Mouse (Mus musculus) macrophage (primary cell): ENCODE data around the gene Rergl. TPM values are rescaled to one million over a fixed set of nuclear protein-coding genes. Genes with fewer than 3 reads are reported as not detected.

Experiments used
- H3K27ac ChIP-seq: fragments of 350-480 bp; formaldehyde crosslinking; 2 replicates; pipeline ENCODE4 v1.9.0; 2021
- H3K36me3 ChIP-seq: fragments of 350-480 bp; formaldehyde crosslinking; 2 replicates; pipeline ENCODE4 v1.9.0; 2021; ENCODE audit errors: inconsistent target
- H3K4me3 ChIP-seq: fragments of 350-480 bp; formaldehyde crosslinking; 2 replicates; pipeline ENCODE4 v1.9.0; 2021; ENCODE audit errors: inconsistent target
- H3K79me2 ChIP-seq: fragments of 350-480 bp; formaldehyde crosslinking; 2 replicates; pipeline ENCODE4 v1.9.0; 2021; ENCODE audit errors: inconsistent target
- WGBS: methylation state at CpG from one replicate; pipeline ENCODE4 v1.1.7; 2026; ENCODE audit warnings: inconsistent platforms; ENCODE audit not compliant: missing documents; 5-methylcytosine and 5-hydroxymethylcytosine counted together
- polyA plus RNA-seq: library from polyadenylated mRNA; stranded (reverse); fragments of 250-400 nt; gene quantifications from 3 replicates; pipeline ENCODE4 v1.2.4, GENCODE M21; 2018; ENCODE audit warnings: inconsistent platforms
- total RNA-seq, 78 experiments: library from RNA; depleted of rRNA; stranded (reverse); fragments of 250-400 nt; gene quantifications; 1 replicate in 9 of 78; 2 replicates in 24 of 78; 3 replicates in 43 of 78; 4 replicates in 2 of 78; pipeline ENCODE4 v1.2.4; 2018; ENCODE audit warnings: inconsistent platforms in 56 of 78

Rergl gene
- not detected for total RNA-seq (2018; cell fraction: chromatin; rRNA removed)
- total RNA-seq (2018; cell fraction: cytosol; rRNA removed), result not detected
- not detected for total RNA-seq (2018; cell fraction: nucleus; rRNA removed)
- not detected in 3 replicates for polyA plus RNA-seq

DNA sequence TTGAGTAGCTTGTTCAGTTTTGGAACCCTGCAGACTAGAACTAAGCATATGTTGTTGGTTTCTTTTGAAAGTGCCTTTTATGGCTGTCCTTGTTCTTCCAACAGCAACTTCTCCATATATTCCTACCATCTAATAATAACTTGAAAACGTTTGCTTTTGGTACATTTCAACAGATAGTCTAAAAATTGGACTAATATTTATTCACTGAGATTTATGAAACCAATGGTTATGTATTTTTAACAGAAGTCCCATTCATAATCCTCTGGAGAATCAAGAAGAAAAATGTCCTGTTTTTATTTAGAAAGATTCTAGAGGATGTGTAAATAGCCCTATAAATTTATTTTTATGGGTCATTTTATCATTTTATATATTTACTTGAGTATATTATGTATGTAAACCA, at the start of gene Rergl:
Rergl (minus strand) TSS at position 101 of the 400 bp plus-strand sequence.
- Histone ChIP-seq H3K4me3 (no peak within 1 kb of the TSS), H3K36me3 (no peaks in the 10 kb centered on the region), H3K27ac (no peak within 1 kb of the TSS), H3K79me2 (no peaks in the 10 kb centered on the region)
- WGBS, result 43% methylated on average over 1 of the region's 1 CpGs

DNA sequence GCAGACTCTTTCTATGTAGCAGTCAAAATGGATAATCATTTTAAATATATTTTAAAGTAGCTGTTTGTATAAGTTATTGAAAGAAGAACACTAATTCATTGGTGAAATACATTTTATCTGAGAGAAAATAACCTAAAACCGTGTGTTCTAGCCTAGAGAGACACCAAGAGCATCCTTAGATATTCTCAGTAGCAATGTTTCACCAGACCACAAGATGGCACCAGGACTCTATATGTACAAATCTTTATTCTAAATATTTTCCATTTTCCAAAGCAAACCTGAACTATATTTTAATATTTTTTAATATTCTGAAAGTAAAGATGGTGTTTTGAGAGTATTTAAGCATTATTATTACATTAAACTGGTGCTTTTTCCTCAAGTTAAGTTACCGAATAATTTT, 36.7 kb upstream of the Rergl start:
- no peak overlapping the region for H3K27ac ChIP-seq
- H3K36me3 ChIP-seq, result no peaks in the 10 kb centered on the region
- WGBS, result 70% methylated on average over 2 of the region's 2 CpGs
- H3K4me3 ChIP-seq, result no peak overlapping the region
- no peaks in the 10 kb centered on the region for H3K79me2 ChIP-seq

DNA sequence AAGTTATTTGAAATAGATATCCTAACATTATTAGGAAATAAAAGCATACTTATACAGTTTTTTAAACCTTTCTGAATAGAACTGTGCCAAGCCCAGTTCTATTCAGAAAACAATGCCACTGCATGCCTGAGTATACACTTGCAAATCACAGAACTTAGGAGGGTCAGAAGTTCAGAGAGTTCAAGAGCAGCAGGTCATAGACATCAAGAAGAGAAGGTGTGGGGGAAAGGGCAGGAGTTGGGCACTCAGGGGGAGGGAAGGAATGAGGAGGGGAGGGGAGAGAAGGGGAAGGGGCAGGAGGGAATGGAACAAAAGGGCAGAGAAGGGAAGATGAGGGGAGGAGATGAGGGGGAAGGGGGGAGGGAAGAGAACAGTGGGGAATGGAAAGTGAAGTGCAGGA, 23.6 kb upstream of the Rergl start:
- no peak overlapping the region for H3K27ac ChIP-seq
- H3K79me2 ChIP-seq, result no peaks in the 10 kb centered on the region
- no peaks in the 10 kb centered on the region for H3K36me3 ChIP-seq
- H3K4me3 ChIP-seq, result no peak overlapping the region

DNA sequence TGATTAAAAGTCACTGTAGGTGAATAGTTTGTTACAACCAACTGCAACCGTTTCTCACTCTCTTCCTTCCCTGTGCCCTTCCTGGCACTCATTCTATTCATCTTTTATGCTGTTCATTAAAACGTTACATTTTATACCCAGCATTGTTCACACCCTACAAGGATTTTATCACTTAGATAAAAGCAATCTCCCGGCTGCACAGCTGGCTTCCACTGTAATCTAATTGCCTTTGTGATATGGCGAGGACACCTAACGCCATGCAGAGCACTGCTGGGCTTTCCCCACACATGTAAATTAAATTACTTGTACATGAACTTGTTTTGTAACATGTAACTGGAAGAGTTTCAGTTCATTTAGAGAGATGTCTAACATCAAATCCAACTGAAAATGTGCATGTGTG, 22.5 kb upstream of the Rergl start:
- WGBS, result 75% methylated on average over 5 of the region's 5 CpGs
- Histone ChIP-seq H3K4me3 (no peak overlapping the region), H3K27ac (no peak overlapping the region), H3K36me3 (no peaks in the 10 kb centered on the region), H3K79me2 (no peaks in the 10 kb centered on the region)

DNA sequence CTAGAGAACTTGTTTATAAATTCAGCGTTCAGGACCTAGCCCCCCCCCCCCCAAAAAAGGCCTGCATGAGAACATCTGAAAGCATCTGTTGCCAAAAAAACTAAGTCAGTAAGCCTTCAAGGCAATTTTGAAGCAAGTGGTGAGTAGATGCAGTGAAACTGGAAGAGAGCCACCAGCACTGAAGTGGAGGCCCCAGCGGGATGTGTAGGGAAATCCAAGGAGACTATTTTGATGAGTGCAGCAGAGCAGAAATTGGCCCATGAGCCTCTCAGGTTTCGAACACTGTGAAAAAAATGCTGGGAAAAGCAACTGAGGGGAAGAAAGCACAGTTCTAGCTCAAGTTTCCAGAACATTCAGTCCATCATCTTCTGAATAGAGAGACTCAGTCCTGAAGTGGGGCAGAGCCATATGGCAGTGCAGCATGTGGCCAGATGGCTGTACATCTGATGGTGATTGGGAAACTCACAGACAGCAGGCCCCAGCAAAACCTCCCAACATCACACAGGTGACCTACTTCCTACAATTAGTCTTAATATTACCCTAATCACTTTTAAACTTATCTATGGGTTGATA, 13.2 kb upstream of the Rergl start:
- Histone ChIP-seq H3K4me3 (no peak overlapping the region), H3K79me2 (no peaks in the 10 kb centered on the region), H3K36me3 (no peaks in the 10 kb centered on the region), H3K27ac (no peak overlapping the region)
- WGBS, result 70% methylated on average over 3 of the region's 3 CpGs

- H3K36me3 ChIP-seq, result no peaks in the 10 kb centered on the region
- no peak overlapping the region for H3K4me3 ChIP-seq
- H3K79me2 ChIP-seq, result no peaks in the 10 kb centered on the region
- H3K27ac ChIP-seq, result no peak overlapping the region
Measured at GRCm38 (mm10) chr6:139479730-139480129, 22.0 kb downstream of the Rergl start.

DNA sequence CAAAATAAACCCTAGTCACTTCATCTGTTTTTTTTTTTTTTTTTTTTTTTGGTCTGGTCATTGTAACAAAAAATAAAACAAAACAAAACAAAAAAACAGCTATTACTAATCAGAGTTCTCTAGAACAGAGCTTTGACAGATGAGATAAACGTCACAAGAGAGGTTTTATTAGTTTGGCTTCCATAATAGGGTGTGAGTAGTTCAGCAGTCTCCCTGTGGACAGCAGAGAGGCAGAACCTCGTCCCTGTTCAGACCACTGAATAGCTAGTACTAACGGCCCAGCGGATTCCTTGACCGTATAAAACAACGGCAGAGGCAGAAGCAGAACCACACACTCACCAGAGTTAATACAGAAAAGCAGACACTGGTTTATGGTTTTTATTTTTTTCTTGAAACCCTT, 36.8 kb downstream of the Rergl start:
- 78% methylated on average over 6 of the region's 6 CpGs for WGBS
- no peaks in the 10 kb centered on the region for H3K79me2 ChIP-seq
- no peak overlapping the region for H3K4me3 ChIP-seq
- no peak overlapping the region for H3K27ac ChIP-seq
- no peaks in the 10 kb centered on the region for H3K36me3 ChIP-seq

- Histone ChIP-seq H3K27ac (no peak overlapping the region), H3K36me3 (no peaks in the 10 kb centered on the region), H3K79me2 (no peaks in the 10 kb centered on the region), H3K4me3 (no peak overlapping the region)
- 70% methylated on average over 2 of the region's 2 CpGs for WGBS
Measured at GRCm38 (mm10) chr6:139464292-139464691, 37.5 kb downstream of the Rergl start.

DNA sequence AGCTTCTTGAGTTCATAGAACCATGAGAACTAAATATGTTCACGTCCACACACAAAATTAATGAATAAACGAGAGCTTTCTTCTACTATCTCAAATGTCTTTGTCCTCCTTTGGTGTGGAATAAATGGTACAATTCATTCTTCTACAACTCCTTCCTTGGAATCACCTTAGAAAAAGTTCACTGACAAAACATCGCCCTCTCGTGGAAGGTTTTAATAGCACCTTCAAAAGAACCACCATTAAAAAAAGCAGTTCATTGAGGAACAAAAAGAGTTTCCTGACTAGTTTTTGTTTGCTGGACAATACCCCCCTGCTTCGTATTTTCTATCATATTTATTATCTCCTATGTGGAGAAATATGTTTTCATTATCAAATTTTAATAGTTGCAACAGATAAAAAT, 40.7 kb downstream of the Rergl start:
- Histone ChIP-seq H3K27ac (no peak overlapping the region), H3K79me2 (no peaks in the 10 kb centered on the region), H3K4me3 (no peak overlapping the region), H3K36me3 (no peaks in the 10 kb centered on the region)
- 43% methylated on average over 5 of the region's 5 CpGs for WGBS

DNA sequence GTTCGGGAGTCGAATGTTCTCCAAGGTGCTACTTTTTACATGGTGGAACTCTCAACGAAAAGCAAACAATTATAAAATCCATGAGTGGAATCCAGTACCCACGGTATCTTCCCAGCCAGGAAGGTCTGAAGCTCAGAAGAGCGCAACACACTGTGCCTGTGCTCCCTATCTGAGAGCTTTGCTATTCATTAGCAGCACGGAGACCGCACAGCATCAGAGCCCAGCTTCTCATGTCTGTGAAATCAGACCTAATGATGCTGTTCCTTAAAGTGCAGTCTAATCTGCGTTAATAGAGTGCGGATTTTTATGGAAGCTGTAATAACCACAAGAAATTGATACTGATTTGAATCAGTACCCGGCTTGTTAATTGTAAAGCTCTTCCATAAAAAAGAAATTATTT, 41.3 kb downstream of the Rergl start:
- H3K36me3 ChIP-seq, result no peaks in the 10 kb centered on the region
- no peaks in the 10 kb centered on the region for H3K79me2 ChIP-seq
- 88% methylated on average over 10 of the region's 10 CpGs for WGBS
- H3K4me3 ChIP-seq, result no peak overlapping the region
- no peak overlapping the region for H3K27ac ChIP-seq

DNA sequence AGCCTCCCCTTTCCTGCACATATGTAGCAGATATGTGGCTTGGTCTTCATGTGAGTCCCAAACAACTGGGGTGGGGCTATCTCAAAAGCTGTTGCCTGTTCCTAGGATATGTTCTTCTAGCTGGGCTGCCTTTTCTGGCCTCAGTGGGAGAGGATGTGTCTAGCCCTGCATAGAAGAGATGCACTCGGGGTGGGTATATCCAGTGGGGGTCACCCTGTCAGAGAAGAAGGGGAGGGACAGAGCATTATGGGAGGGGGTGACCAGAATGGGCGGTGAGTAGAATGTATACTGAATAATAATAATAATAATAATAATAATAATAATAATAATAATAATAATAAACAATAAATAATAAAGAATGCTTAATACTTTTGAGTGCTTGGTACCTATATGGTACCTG, 57.8 kb downstream of the Rergl start:
- H3K36me3 ChIP-seq, result no peaks in the 10 kb centered on the region
- H3K79me2 ChIP-seq, result no peaks in the 10 kb centered on the region
- H3K4me3 ChIP-seq, result no peak overlapping the region
- WGBS, result 83% methylated on average over 1 of the region's 2 CpGs
- no peak overlapping the region for H3K27ac ChIP-seq

Other genes with a start within 250 kb of the Rergl start
- gene Pik3c2g, start 85.2 kb upstream of the Rergl start, polyA plus RNA-seq, result not detected in 3 replicates